Mouse (Mus musculus) intestine, embryonic 15.5 days (tissue): ENCODE measurements around the gene H1foo. TPM values are rescaled to one million over a fixed set of nuclear protein-coding genes. Genes with fewer than 3 reads are reported as not detected.

Experiments
- ATAC-seq: fragments of 200-750 bp; cut with Nextera tagmentation; 2 replicates; pipeline ENCODE4 v1.8.0; 2017; ENCODE audit warnings: moderate TSS enrichment, moderate library complexity
- H3K27ac ChIP-seq: fragments of 300-500 bp; sonication (generic); 2 replicates; pipeline ENCODE4 v1.5.1; 2015; ENCODE audit warnings: mild to moderate bottlenecking, inconsistent platforms
- H3K27me3 ChIP-seq: fragments of 300-500 bp; sonication (generic); replicated peaks from 2 replicates; pipeline ENCODE4 v1.6.1; 2015; ENCODE audit warnings: inconsistent platforms
- H3K36me3 ChIP-seq: fragments of 300-500 bp; sonication (generic); 2 replicates; pipeline ENCODE4 v1.6.1; 2015; ENCODE audit warnings: inconsistent platforms
- H3K4me1 ChIP-seq: fragments of 300-500 bp; sonication (generic); replicated peaks from 2 replicates; pipeline ENCODE4 v1.6.1; 2015; ENCODE audit warnings: inconsistent platforms
- H3K4me2 ChIP-seq: fragments of 300-500 bp; sonication (generic); replicated peaks from 2 replicates; pipeline ENCODE4 v1.6.1; 2015; ENCODE audit warnings: mild to moderate bottlenecking, inconsistent platforms
- H3K4me3 ChIP-seq: fragments of 300-500 bp; sonication (generic); replicated peaks from 2 replicates; pipeline ENCODE4 v1.5.1; 2015; ENCODE audit warnings: inconsistent platforms
- H3K9ac ChIP-seq: fragments of 300-500 bp; sonication (generic); 2 replicates; pipeline ENCODE4 v1.6.1; 2015; ENCODE audit warnings: inconsistent platforms
- H3K9me3 ChIP-seq: fragments of 300-500 bp; sonication (generic); 2 replicates; pipeline ENCODE4 v1.6.1; 2016; ENCODE audit warnings: inconsistent platforms
- WGBS: fragments of 180-500 bp; shearing (Covaris S2); methylation state at CpG from one replicate; pipeline ENCODE4 v1.1.7; 2015; 5-methylcytosine and 5-hydroxymethylcytosine counted together
- polyA plus RNA-seq: library from polyadenylated mRNA; unstranded; fragments of >200 nt; fragmentation: Nextera tagmentation; extraction: Ambion mirVana; gene quantifications from 2 replicates; pipeline ENCODE4 v1.2.1, GENCODE M21; 2015

The H1foo gene
- not detected in 2 replicates for polyA plus RNA-seq

GRCm38 (mm10) chr6:115944638-115945037, at the start of gene H1foo:
Gene H1foo (plus strand): TSS chr6:115944938.
- Histone ChIP-seq H3K9ac (no peak within 1 kb of the TSS), H3K4me3 (no peak within 1 kb of the TSS), H3K27me3 (no peaks in the 10 kb centered on the region), H3K4me1 (peaks cover 10% of the 10 kb centered on the region), H3K27ac (no peak within 1 kb of the TSS), H3K9me3 (no peaks in the 10 kb centered on the region), H3K4me2 (no peak within 1 kb of the TSS), H3K36me3 (no peaks in the 10 kb centered on the region)
- ATAC-seq, result no peak
- WGBS, result 90% methylated on average over 5 of the region's 5 CpGs

GRCm38 (mm10) chr6:115896346-115896745, 48.4 kb upstream of the H1foo start:
- H3K9ac ChIP-seq, result no peak overlapping the region
- H3K36me3 ChIP-seq, result 0 out of 2 replicates have a peak, but pooled peaks cover 2% of the 10 kb centered on the region
- H3K27ac ChIP-seq, result no peak overlapping the region
- H3K4me1 ChIP-seq, result peaks cover 10% of the 10 kb centered on the region; the same call in 1 of the 2 replicates
- H3K9me3 ChIP-seq, result no peaks in the 10 kb centered on the region
- 70% methylated on average over 1 of the region's 1 CpGs for whole genome bisulfite sequencing
- no peak for ATAC-seq
- H3K27me3 ChIP-seq, result no peaks in the 10 kb centered on the region
- no peak overlapping the region for H3K4me3 ChIP-seq
- H3K4me2 ChIP-seq, result no peak overlapping the region

GRCm38 (mm10) chr6:115897117-115897516, 47.6 kb upstream of the H1foo start:
- H3K27ac ChIP-seq, result no peak overlapping the region
- H3K4me2 ChIP-seq, result no peak overlapping the region
- H3K36me3 ChIP-seq, result 0 out of 2 replicates have a peak, but pooled peaks cover 2% of the 10 kb centered on the region
- 80% methylated on average over 4 of the region's 4 CpGs for WGBS
- H3K9me3 ChIP-seq, result no peaks in the 10 kb centered on the region
- no peak overlapping the region for H3K9ac ChIP-seq
- peaks cover 10% of the 10 kb centered on the region; the same call in 1 of the 2 replicates for H3K4me1 ChIP-seq
- no peaks in the 10 kb centered on the region for H3K27me3 ChIP-seq
- no peak for ATAC-seq
- H3K4me3 ChIP-seq, result no peak overlapping the region

GRCm38 (mm10) chr6:115897926-115898520, 46.7 kb upstream of the H1foo start:
- Histone ChIP-seq H3K27ac (no peak overlapping the region), H3K9me3 (no peaks in the 10 kb centered on the region), H3K4me1 (0 out of 2 replicates have a peak, but pooled peaks cover 8% of the 10 kb centered on the region), H3K27me3 (no peaks in the 10 kb centered on the region), H3K9ac (no peak overlapping the region), H3K36me3 (0 out of 2 replicates have a peak, but pooled peaks cover 2% of the 10 kb centered on the region), H3K4me2 (no peak overlapping the region), H3K4me3 (no peak overlapping the region)
- WGBS, result 75% methylated on average over 7 of the region's 7 CpGs
- ATAC-seq, result no peak

GRCm38 (mm10) chr6:115901062-115901461, 43.7 kb upstream of the H1foo start:
- Histone ChIP-seq H3K9me3 (no peaks in the 10 kb centered on the region), H3K9ac (no peak overlapping the region), H3K4me1 (0 out of 2 replicates have a peak, but pooled peaks cover 8% of the 10 kb centered on the region), H3K27me3 (no peaks in the 10 kb centered on the region), H3K4me2 (no peak overlapping the region), H3K4me3 (no peak overlapping the region), H3K27ac (peak overlapping the region; percentile 17; the same call in 1 of the 2 replicates), H3K36me3 (peaks cover 6% of the 10 kb centered on the region)
- 16% methylated on average over 3 of the region's 3 CpGs for WGBS
- peak; percentile 84 for ATAC-seq

- H3K9ac ChIP-seq, result no peak overlapping the region
- H3K4me3 ChIP-seq, result no peak overlapping the region
- H3K27me3 ChIP-seq, result no peaks in the 10 kb centered on the region
- H3K36me3 ChIP-seq, result peaks cover 8% of the 10 kb centered on the region
- H3K27ac ChIP-seq, result peak overlapping the region; percentile 17; the same call in 1 of the 2 replicates
- H3K4me2 ChIP-seq, result no peak overlapping the region
- peak; percentile 31; the same call in 1 of the 2 replicates for ATAC-seq
- no peaks in the 10 kb centered on the region for H3K9me3 ChIP-seq
- 0 out of 2 replicates have a peak, but pooled peaks cover 8% of the 10 kb centered on the region for H3K4me1 ChIP-seq
- WGBS, result 77% methylated on average over 8 of the region's 8 CpGs
Measured at GRCm38 (mm10) chr6:115901489-115901931, 43.2 kb upstream of the H1foo start.

GRCm38 (mm10) chr6:115902545-115902944, 42.2 kb upstream of the H1foo start:
- H3K36me3 ChIP-seq, result peaks cover 9% of the 10 kb centered on the region
- 0 out of 2 replicates have a peak, but pooled peaks cover 8% of the 10 kb centered on the region for H3K4me1 ChIP-seq
- no peak overlapping the region for H3K27ac ChIP-seq
- no peaks in the 10 kb centered on the region for H3K9me3 ChIP-seq
- no peak overlapping the region for H3K4me3 ChIP-seq
- no peaks in the 10 kb centered on the region for H3K27me3 ChIP-seq
- WGBS, result 79% methylated on average over 3 of the region's 3 CpGs
- no peak overlapping the region for H3K4me2 ChIP-seq
- no peak for ATAC-seq
- no peak overlapping the region for H3K9ac ChIP-seq

GRCm38 (mm10) chr6:115905568-115905967, 39.2 kb upstream of the H1foo start:
- H3K9ac ChIP-seq, result no peak overlapping the region
- no peak overlapping the region for H3K27ac ChIP-seq
- 85% methylated on average over 6 of the region's 6 CpGs for WGBS
- no peaks in the 10 kb centered on the region for H3K27me3 ChIP-seq
- 0 out of 2 replicates have a peak, but pooled peaks cover 8% of the 10 kb centered on the region for H3K4me1 ChIP-seq
- ATAC-seq, result no peak
- no peak overlapping the region for H3K4me2 ChIP-seq
- H3K9me3 ChIP-seq, result no peaks in the 10 kb centered on the region
- H3K36me3 ChIP-seq, result peaks cover 7% of the 10 kb centered on the region
- no peak overlapping the region for H3K4me3 ChIP-seq

GRCm38 (mm10) chr6:115906455-115906854, 38.3 kb upstream of the H1foo start:
- Histone ChIP-seq H3K4me1 (0 out of 2 replicates have a peak, but pooled peaks cover 7% of the 10 kb centered on the region), H3K9me3 (no peaks in the 10 kb centered on the region), H3K27ac (no peak overlapping the region), H3K9ac (no peak overlapping the region), H3K36me3 (peaks cover 7% of the 10 kb centered on the region), H3K4me2 (no peak overlapping the region), H3K4me3 (no peak overlapping the region), H3K27me3 (no peaks in the 10 kb centered on the region)
- 74% methylated on average over 1 of the region's 1 CpGs for WGBS
- no peak for ATAC-seq

- no peaks in the 10 kb centered on the region for H3K9me3 ChIP-seq
- H3K4me1 ChIP-seq, result 0 out of 2 replicates have a peak, but pooled peaks cover 3% of the 10 kb centered on the region
- no peak overlapping the region for H3K4me3 ChIP-seq
- H3K9ac ChIP-seq, result no peak overlapping the region
- H3K4me2 ChIP-seq, result no peak overlapping the region
- peaks cover 7% of the 10 kb centered on the region for H3K36me3 ChIP-seq
- 68% methylated on average over 2 of the region's 2 CpGs for WGBS
- no peak overlapping the region for H3K27ac ChIP-seq
- no peak for ATAC-seq
- no peaks in the 10 kb centered on the region for H3K27me3 ChIP-seq
Measured at GRCm38 (mm10) chr6:115906871-115907270, 37.9 kb upstream of the H1foo start.

GRCm38 (mm10) chr6:115908421-115908982, 36.2 kb upstream of the H1foo start:
- H3K4me3 ChIP-seq, result no peak overlapping the region
- no peak overlapping the region for H3K4me2 ChIP-seq
- no peak overlapping the region for H3K9ac ChIP-seq
- peak; percentile 26; the same call in 1 of the 2 replicates for ATAC-seq
- no peaks in the 10 kb centered on the region for H3K9me3 ChIP-seq
- H3K27ac ChIP-seq, result no peak overlapping the region
- no peaks in the 10 kb centered on the region for H3K4me1 ChIP-seq
- WGBS, result 49% methylated on average over 6 of the region's 6 CpGs
- peaks cover 7% of the 10 kb centered on the region for H3K36me3 ChIP-seq
- no peaks in the 10 kb centered on the region for H3K27me3 ChIP-seq

GRCm38 (mm10) chr6:115909052-115909451, 35.7 kb upstream of the H1foo start:
- Histone ChIP-seq H3K9me3 (no peaks in the 10 kb centered on the region), H3K27ac (no peak overlapping the region), H3K27me3 (no peaks in the 10 kb centered on the region), H3K36me3 (peaks cover 7% of the 10 kb centered on the region), H3K9ac (no peak overlapping the region), H3K4me1 (no peaks in the 10 kb centered on the region), H3K4me3 (no peak overlapping the region), H3K4me2 (no peak overlapping the region)
- 80% methylated on average over 3 of the region's 3 CpGs for WGBS
- no peak for ATAC-seq
